Mouse (Mus musculus): ENCODE measurements around the gene Usp18. TPM values are rescaled to one million over a fixed set of nuclear protein-coding genes. Genes with fewer than 3 reads are reported as not detected.

The Usp18 gene
- polyA plus RNA-seq, 1 experiment = 31.8 TPM

DNA sequence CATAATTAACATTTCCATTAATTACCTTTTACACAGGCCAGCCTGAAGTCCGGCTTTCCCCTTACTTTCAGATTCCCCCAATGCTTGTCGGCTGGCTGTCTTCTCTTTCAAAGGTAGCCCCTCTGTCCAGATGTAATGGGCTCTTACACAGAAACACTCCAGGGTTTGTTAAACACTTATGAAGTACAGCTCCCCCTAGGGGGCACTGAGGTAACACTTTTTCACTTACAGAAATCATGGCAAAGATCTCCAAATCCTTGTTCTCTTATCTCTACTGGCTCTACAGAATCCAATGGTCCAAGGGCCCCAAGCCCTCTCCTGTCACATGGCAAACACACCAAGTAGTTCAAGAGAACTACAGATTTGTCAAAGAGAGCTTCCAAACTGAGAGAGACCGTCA lies 28.6 kb downstream of the Usp18 start:
- Histone ChIP-seq H3K4me3 (ENCODE audit: insufficient read depth, low read length) (no peak overlapping the region), H3K27ac (ENCODE audit: insufficient read depth, low read depth, low read length) (no peak overlapping the region), H3K4me1 (ENCODE audit: control insufficient read depth, insufficient read depth, low read length) (peaks cover 5% of the 10 kb centered on the region; the same call in 1 of the 2 replicates)
- peak; percentile 27; the same call in 1 of the 2 replicates for TF ChIP-seq CTCF (IDR thresholded peaks at IDR 0.05; ENCODE audit: low read depth, low read length)
- TF ChIP-seq POLR2A (IDR thresholded peaks at IDR 0.05; ENCODE audit: borderline replicate concordance, low read depth, low read length) = no peak

DNA sequence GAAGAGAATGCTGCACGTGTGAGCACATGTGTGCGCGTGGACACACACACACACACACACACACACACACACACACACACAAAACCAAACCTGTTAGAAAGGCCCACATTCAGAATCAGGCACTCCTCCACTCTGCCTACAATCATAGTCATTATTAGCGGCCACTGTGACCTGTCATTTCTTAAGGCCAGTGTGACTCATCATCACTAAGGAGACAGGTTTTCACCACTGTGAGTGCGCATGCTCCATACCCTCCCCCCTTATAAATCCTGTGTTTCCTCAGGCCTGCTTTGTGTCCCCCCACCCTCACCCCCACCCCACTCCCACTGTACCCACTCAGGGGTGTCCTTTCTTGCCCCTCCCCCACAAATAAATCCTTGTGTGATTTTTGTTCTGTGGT lies 38.4 kb downstream of the Usp18 start:
- Histone ChIP-seq H3K27ac (ENCODE audit: insufficient read depth, low read depth, low read length) (no peak overlapping the region), H3K4me3 (ENCODE audit: insufficient read depth, low read length) (no peak overlapping the region), H3K4me1 (ENCODE audit: control insufficient read depth, insufficient read depth, low read length) (no peaks in the 10 kb centered on the region)
- TF ChIP-seq CTCF (IDR thresholded peaks at IDR 0.05; ENCODE audit: low read depth, low read length) (no peak), POLR2A (IDR thresholded peaks at IDR 0.05; ENCODE audit: borderline replicate concordance, low read depth, low read length) (no peak)

DNA sequence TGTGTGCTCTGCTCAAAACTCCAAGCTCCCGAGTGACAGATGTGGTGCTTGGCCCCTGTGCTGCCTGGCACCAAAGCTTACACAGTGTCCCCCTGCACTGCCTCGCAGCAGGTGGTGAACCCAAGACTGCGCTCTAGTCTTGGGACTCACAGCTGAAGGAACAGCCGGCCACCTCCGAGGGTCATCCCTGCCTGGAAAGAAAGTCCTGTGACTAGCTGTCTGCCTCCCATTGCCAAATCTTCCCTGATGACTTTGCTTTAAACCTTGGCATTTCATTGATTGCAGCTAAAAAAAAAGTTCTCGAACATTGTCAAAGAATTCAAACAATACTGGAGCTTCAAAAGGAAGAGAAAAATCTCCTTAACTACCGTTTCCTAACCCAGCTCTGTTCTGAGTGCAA lies 53.6 kb downstream of the Usp18 start:
- TF ChIP-seq POLR2A (IDR thresholded peaks at IDR 0.05; ENCODE audit: borderline replicate concordance, low read depth, low read length) = no peak
- TF ChIP-seq CTCF (IDR thresholded peaks at IDR 0.05; ENCODE audit: low read depth, low read length) = no peak

DNA sequence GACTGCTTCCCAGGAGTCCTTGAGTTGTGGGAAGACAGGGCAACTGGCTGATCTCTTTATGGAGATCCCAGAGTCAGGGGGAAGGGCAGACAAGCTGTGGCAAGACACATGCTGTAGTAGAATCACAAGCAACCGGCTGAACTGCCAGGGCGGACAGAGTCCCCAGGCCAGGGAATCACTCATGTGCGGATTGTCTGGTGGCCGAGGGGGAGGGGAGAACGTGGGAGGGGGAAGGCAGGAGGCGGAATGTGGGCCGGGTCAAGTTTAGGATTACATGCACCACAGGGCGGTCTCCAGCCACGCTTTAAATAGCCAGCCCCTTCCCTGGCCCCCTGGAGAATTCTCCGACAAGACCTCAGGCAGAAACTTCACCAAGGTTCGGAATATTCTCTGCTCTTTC lies 54.2 kb downstream of the Usp18 start, which contains the start of gene Slc6a13:
Gene Slc6a13, plus strand, starts transcription at position 274 of the 400 bp plus-strand sequence.
- TF ChIP-seq CTCF (IDR thresholded peaks at IDR 0.05; ENCODE audit: low read depth, low read length) (no peak), POLR2A (IDR thresholded peaks at IDR 0.05; ENCODE audit: borderline replicate concordance, low read depth, low read length) (no peak)
- H3K27ac ChIP-seq (ENCODE audit: insufficient read depth, low read depth, low read length) = no peak within 1 kb of the TSS
- no peaks in the 10 kb centered on the region for H3K4me1 ChIP-seq (ENCODE audit: control insufficient read depth, insufficient read depth, low read length)
- no peak within 1 kb of the TSS for H3K4me3 ChIP-seq (ENCODE audit: insufficient read depth, low read length)

More for the DNA sequence above, 53.6 kb downstream of the Usp18 start:
- Histone ChIP-seq H3K4me1 (ENCODE audit: control insufficient read depth, insufficient read depth, low read length) (no peaks in the 10 kb centered on the region), H3K27ac (ENCODE audit: insufficient read depth, low read depth, low read length) (no peak overlapping the region), H3K4me3 (ENCODE audit: insufficient read depth, low read length) (no peak overlapping the region)

- H3K27ac ChIP-seq (ENCODE audit: insufficient read depth, low read depth, low read length) = no peak overlapping the region
- no peaks in the 10 kb centered on the region for H3K4me1 ChIP-seq (ENCODE audit: control insufficient read depth, insufficient read depth, low read length)
- no peak overlapping the region for H3K4me3 ChIP-seq (ENCODE audit: insufficient read depth, low read length)
- TF ChIP-seq POLR2A (IDR thresholded peaks at IDR 0.05; ENCODE audit: borderline replicate concordance, low read depth, low read length) (no peak), CTCF (IDR thresholded peaks at IDR 0.05; ENCODE audit: low read depth, low read length) (no peak)
Measured at GRCm38 (mm10) chr6:121300504-121300903, 54.8 kb downstream of the Usp18 start.

DNA sequence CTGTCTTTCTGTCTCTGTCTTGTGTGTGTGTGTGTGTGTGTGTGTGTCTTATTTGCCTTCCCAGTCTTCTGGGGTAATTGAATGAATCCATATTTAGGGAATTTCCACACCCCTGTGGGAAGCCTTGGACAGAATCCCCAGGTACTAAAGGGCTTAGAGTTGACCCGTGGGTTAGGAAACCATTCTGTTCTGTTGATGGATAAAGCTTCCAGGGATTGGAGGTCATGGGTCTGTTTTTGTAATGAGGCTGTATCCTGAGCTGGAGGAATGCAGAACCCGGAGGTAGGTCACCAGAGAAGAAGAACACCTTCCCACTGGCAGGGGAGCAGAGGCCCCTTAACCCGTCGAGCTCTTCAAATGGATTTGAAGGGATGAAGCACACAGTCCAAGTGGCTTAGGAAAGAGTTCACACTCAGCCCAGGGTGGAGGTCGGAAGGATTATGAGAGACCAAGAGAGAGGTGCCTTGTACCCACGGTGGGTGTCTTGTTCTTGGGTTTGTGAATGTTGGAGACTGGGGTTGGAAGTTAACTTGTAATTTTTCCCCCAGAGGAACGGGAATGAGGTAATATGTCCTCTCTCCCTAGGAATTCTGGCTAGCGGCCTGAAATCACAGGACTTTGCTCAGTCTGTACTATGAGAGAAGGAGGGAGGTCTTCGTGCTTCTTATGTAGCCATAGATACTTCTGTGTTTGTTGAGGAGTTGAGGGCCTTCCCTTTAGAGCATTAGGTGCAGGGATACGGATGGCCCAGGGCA lies 57.9 kb downstream of the Usp18 start:
- no peak overlapping the region for H3K27ac ChIP-seq (ENCODE audit: insufficient read depth, low read depth, low read length)
- H3K4me1 ChIP-seq (ENCODE audit: control insufficient read depth, insufficient read depth, low read length) = no peaks in the 10 kb centered on the region
- TF ChIP-seq POLR2A (IDR thresholded peaks at IDR 0.05; ENCODE audit: borderline replicate concordance, low read depth, low read length) (no peak), CTCF (IDR thresholded peaks at IDR 0.05; ENCODE audit: low read depth, low read length) (no peak)
- no peak overlapping the region for H3K4me3 ChIP-seq (ENCODE audit: insufficient read depth, low read length)

DNA sequence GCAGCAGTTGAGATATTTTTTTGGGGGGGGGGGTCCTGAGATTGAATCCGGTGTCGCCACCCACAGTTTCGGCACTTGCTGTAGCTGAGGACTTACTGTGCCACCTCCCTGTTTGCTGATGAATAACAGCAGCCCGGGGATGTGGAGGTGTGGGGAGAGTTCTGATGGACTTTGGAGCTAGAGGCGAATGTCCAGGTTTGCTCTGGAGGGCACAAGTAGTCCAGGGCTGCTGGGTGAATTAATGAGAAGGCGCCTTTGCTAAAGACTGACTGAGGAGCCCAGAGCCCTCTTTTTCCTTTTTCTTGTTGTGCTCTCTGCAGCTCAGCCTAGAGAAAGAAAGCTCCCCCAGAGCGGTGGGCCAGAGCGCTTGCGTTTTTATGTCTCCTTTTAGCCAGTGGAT lies 58.9 kb downstream of the Usp18 start:
- Histone ChIP-seq H3K27ac (ENCODE audit: insufficient read depth, low read depth, low read length) (no peak overlapping the region), H3K4me1 (ENCODE audit: control insufficient read depth, insufficient read depth, low read length) (no peaks in the 10 kb centered on the region), H3K4me3 (ENCODE audit: insufficient read depth, low read length) (no peak overlapping the region)
- no peak for TF ChIP-seq POLR2A (IDR thresholded peaks at IDR 0.05; ENCODE audit: borderline replicate concordance, low read depth, low read length)
- TF ChIP-seq CTCF (IDR thresholded peaks at IDR 0.05; ENCODE audit: low read depth, low read length) = no peak

- Histone ChIP-seq H3K4me1 (ENCODE audit: control insufficient read depth, insufficient read depth, low read length) (no peaks in the 10 kb centered on the region), H3K4me3 (ENCODE audit: insufficient read depth, low read length) (no peak overlapping the region), H3K27ac (ENCODE audit: insufficient read depth, low read depth, low read length) (no peak overlapping the region)
- TF ChIP-seq POLR2A (IDR thresholded peaks at IDR 0.05; ENCODE audit: borderline replicate concordance, low read depth, low read length) (no peak), CTCF (IDR thresholded peaks at IDR 0.05; ENCODE audit: low read depth, low read length) (no peak)
Measured at GRCm38 (mm10) chr6:121305571-121305970, 59.9 kb downstream of the Usp18 start.

GRCm38 (mm10) chr6:121310984-121311383 lies 65.3 kb downstream of the Usp18 start:
- H3K4me3 ChIP-seq (ENCODE audit: insufficient read depth, low read length) = no peak overlapping the region
- H3K27ac ChIP-seq (ENCODE audit: insufficient read depth, low read depth, low read length) = no peak overlapping the region
- no peak for TF ChIP-seq CTCF (IDR thresholded peaks at IDR 0.05; ENCODE audit: low read depth, low read length)
- TF ChIP-seq POLR2A (IDR thresholded peaks at IDR 0.05; ENCODE audit: borderline replicate concordance, low read depth, low read length) = no peak
- H3K4me1 ChIP-seq (ENCODE audit: control insufficient read depth, insufficient read depth, low read length) = no peaks in the 10 kb centered on the region

DNA sequence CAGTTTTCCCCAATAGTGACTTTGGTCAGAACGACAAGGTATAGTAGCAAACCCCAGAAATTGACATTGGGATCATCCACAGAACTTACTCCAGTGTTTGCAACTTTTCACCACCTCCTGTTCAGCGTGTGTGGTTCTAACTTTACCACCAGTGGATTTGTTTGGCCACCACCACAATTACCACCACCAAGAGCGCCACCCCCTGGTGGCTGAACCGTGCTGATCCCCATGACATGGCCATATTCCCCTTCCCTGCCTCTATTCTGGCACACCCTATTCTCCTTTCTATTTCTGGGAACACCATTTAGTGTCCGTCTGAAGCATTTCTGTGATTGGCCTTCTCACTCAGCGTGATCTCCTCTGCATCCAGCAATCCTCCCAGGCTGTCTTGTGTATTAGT lies 73.4 kb downstream of the Usp18 start:
- no peak for TF ChIP-seq POLR2A (IDR thresholded peaks at IDR 0.05; ENCODE audit: borderline replicate concordance, low read depth, low read length)
- TF ChIP-seq CTCF (IDR thresholded peaks at IDR 0.05; ENCODE audit: low read depth, low read length) = no peak
- H3K4me1 ChIP-seq (ENCODE audit: control insufficient read depth, insufficient read depth, low read length) = no peaks in the 10 kb centered on the region
- no peak overlapping the region for H3K4me3 ChIP-seq (ENCODE audit: insufficient read depth, low read length)
- no peak overlapping the region for H3K27ac ChIP-seq (ENCODE audit: insufficient read depth, low read depth, low read length)

Other genes starting within 250 kb of the Usp18 start
- gene Mical3, start 114.9 kb upstream of the Usp18 start, polyA plus RNA-seq (2012; ENCODE audit: insufficient read depth, insufficient read length, missing spikeins) = 4.1 and 4.9 TPM in 2 replicates
- 4.9 and 5.2 TPM in 2 replicates for gene Pex26, start 62.2 kb upstream of the Usp18 start, polyA plus RNA-seq (2012; ENCODE audit: insufficient read depth, insufficient read length, missing spikeins)
- gene Tuba8, start 35.2 kb upstream of the Usp18 start, polyA plus RNA-seq (2012; ENCODE audit: insufficient read depth, insufficient read length, missing spikeins) = not detected in 2 replicates
- gene Slc6a13, start 54.3 kb downstream of the Usp18 start, polyA plus RNA-seq (2012; ENCODE audit: insufficient read depth, insufficient read length, missing spikeins) = 1.1 and 1.3 TPM in 2 replicates
- 20.5 and 25.7 TPM in 2 replicates for gene Slc6a12, start 97.2 kb downstream of the Usp18 start, polyA plus RNA-seq (2012; ENCODE audit: insufficient read depth, insufficient read length, missing spikeins)
- gene Iqsec3, start 227.8 kb downstream of the Usp18 start, polyA plus RNA-seq (2012; ENCODE audit: insufficient read depth, insufficient read length, missing spikeins) = not detected in 2 replicates

All from bone marrow macrophage, adult 2 months (primary cell).